Mouse (Mus musculus) kidney, embryonic 14.5 days (tissue): ENCODE data around the gene Mocs3. TPM values are rescaled to one million over a fixed set of nuclear protein-coding genes. Genes with fewer than 3 reads are reported as not detected.
A peak's percentile ranks its signal among the peaks of the same experiment; 100 is the strongest.

Source experiments
- ATAC-seq: fragments of 200-750 bp; cut with Nextera tagmentation; 2 replicates; pipeline ENCODE4 v1.8.0; 2017; ENCODE audit warnings: moderate number of reproducible peaks, mild to moderate bottlenecking, moderate TSS enrichment, moderate library complexity; ENCODE audit not compliant: low FRiP score, low TSS enrichment
- H3K27ac ChIP-seq: fragments of 300-500 bp; sonication (generic); 2 replicates; pipeline ENCODE4 v1.5.1; 2014; ENCODE audit warnings: low read depth, mild to moderate bottlenecking, low read length, moderate library complexity, mixed read lengths
- H3K27me3 ChIP-seq: fragments of 300-500 bp; sonication (generic); 2 replicates; pipeline ENCODE4 v1.6.1; 2014; ENCODE audit warnings: mild to moderate bottlenecking, low read length; ENCODE audit not compliant: control insufficient read depth, insufficient read depth
- H3K36me3 ChIP-seq: fragments of 300-500 bp; sonication (generic); 2 replicates; pipeline ENCODE4 v1.6.1; 2014; ENCODE audit warnings: low read length, mixed read lengths; ENCODE audit not compliant: control insufficient read depth, insufficient read depth
- H3K4me1 ChIP-seq: fragments of 300-500 bp; sonication (generic); 2 replicates; pipeline ENCODE4 v1.6.1; 2014; ENCODE audit warnings: low read length, mixed read lengths; ENCODE audit not compliant: control insufficient read depth, insufficient read depth
- H3K4me2 ChIP-seq: fragments of 300-500 bp; sonication (generic); replicated peaks from 2 replicates; pipeline ENCODE4 v1.6.1; 2014; ENCODE audit warnings: low read depth, mild to moderate bottlenecking, low read length
- H3K4me3 ChIP-seq: fragments of 300-500 bp; sonication (generic); 2 replicates; pipeline ENCODE4 v1.5.1; 2014; ENCODE audit warnings: mild to moderate bottlenecking, low read length
- H3K9ac ChIP-seq: fragments of 300-500 bp; sonication (generic); 2 replicates; pipeline ENCODE4 v1.6.1; 2014; ENCODE audit warnings: low read depth, mild to moderate bottlenecking, low read length, moderate library complexity
- H3K9me3 ChIP-seq: fragments of 300-500 bp; sonication (generic); 2 replicates; pipeline ENCODE4 v1.6.1; 2016; ENCODE audit warnings: low read length; ENCODE audit not compliant: control insufficient read depth
- WGBS: fragments of 180-500 bp; shearing (Covaris S2); extraction: QIAGEN DNeasy Blood & Tissue Kit; methylation state at CpG from one replicate; pipeline ENCODE4 v1.1.7; 2014; 5-methylcytosine and 5-hydroxymethylcytosine counted together
- polyA plus RNA-seq: library from polyadenylated mRNA; unstranded; fragments of >200 nt; fragmentation: Nextera tagmentation; extraction: Ambion mirVana; gene quantifications from 2 replicates; pipeline ENCODE4 v1.2.1, GENCODE M21; 2014

Mocs3 gene
- polyA plus RNA-seq, 1 experiment from 2014 or later: 10.1 TPM

- peak; percentile 22; the same call in 1 of the 2 replicates for ATAC-seq
- WGBS: 7% methylated on average over 6 of the region's 6 CpGs
Measured at GRCm38 (mm10) chr2:168205265-168205664, 25.2 kb upstream of the Mocs3 start.

GRCm38 (mm10) chr2:168205681-168206631, 24.5 kb upstream of the Mocs3 start:
- Histone ChIP-seq H3K4me3 (peak overlapping the region; percentile 99), H3K4me2 (peak overlapping the region; percentile 50), H3K36me3 (peaks cover 44% of the 10 kb centered on the region), H3K9me3 (0 out of 2 replicates have a peak, but pooled peaks cover 3% of the 10 kb centered on the region), H3K9ac (peak overlapping the region; percentile 99), H3K4me1 (peaks cover 12% of the 10 kb centered on the region), H3K27me3 (no peaks in the 10 kb centered on the region), H3K27ac (peak overlapping the region; percentile 97)
- ATAC-seq: peak; percentile 30
- WGBS: under 1% methylated on average over 34 of the region's 49 CpGs

More at GRCm38 (mm10) chr2:168205265-168205664, 25.2 kb upstream of the Mocs3 start:
- Histone ChIP-seq H3K4me2 (peak overlapping the region; percentile 50), H3K27me3 (no peaks in the 10 kb centered on the region), H3K36me3 (peaks cover 42% of the 10 kb centered on the region), H3K4me3 (peak overlapping the region; percentile 99), H3K9me3 (0 out of 2 replicates have a peak, but pooled peaks cover 3% of the 10 kb centered on the region), H3K9ac (peak overlapping the region; percentile 99), H3K27ac (peak overlapping the region; percentile 97), H3K4me1 (peaks cover 17% of the 10 kb centered on the region)

GRCm38 (mm10) chr2:168206725-168207644, 23.4 kb upstream of the Mocs3 start, which contains the start of gene Adnp:
Gene Adnp, minus strand, starts transcription at chr2:168207112.
- Histone ChIP-seq H3K9ac (peak within 1 kb of the TSS; percentile 99), H3K4me2 (peak within 1 kb of the TSS; percentile 50), H3K4me3 (peak within 1 kb of the TSS; percentile 99), H3K4me1 (peaks cover 5% of the 10 kb centered on the region; the same call in 1 of the 2 replicates), H3K27ac (peak within 1 kb of the TSS; percentile 97), H3K9me3 (0 out of 2 replicates have a peak, but pooled peaks cover 3% of the 10 kb centered on the region), H3K36me3 (peaks cover 47% of the 10 kb centered on the region), H3K27me3 (no peaks in the 10 kb centered on the region)
- ATAC-seq: peak; percentile 93
- under 1% methylated on average over 58 of the region's 89 CpGs for WGBS

GRCm38 (mm10) chr2:168207883-168208282, 22.5 kb upstream of the Mocs3 start:
- Histone ChIP-seq H3K27ac (peak overlapping the region; percentile 97), H3K9me3 (0 out of 2 replicates have a peak, but pooled peaks cover 3% of the 10 kb centered on the region), H3K27me3 (no peaks in the 10 kb centered on the region), H3K4me2 (no peak overlapping the region), H3K36me3 (peaks cover 51% of the 10 kb centered on the region), H3K4me3 (no peak overlapping the region), H3K9ac (no peak overlapping the region), H3K4me1 (peaks cover 5% of the 10 kb centered on the region; the same call in 1 of the 2 replicates)
- ATAC-seq: no peak
- WGBS: 94% methylated on average over 3 of the region's 3 CpGs

- Histone ChIP-seq H3K36me3 (peaks cover 88% of the 10 kb centered on the region), H3K4me3 (no peak overlapping the region), H3K4me1 (no peaks in the 10 kb centered on the region), H3K9ac (no peak overlapping the region), H3K27ac (no peak overlapping the region), H3K9me3 (no peaks in the 10 kb centered on the region), H3K27me3 (no peaks in the 10 kb centered on the region), H3K4me2 (no peak overlapping the region)
- no peak for ATAC-seq
- WGBS: 50% methylated on average over 5 of the region's 5 CpGs
Measured at GRCm38 (mm10) chr2:168213788-168214397, 16.5 kb upstream of the Mocs3 start.

GRCm38 (mm10) chr2:168223326-168223725, 7.1 kb upstream of the Mocs3 start:
- WGBS: 86% methylated on average over 6 of the region's 6 CpGs
- H3K9ac ChIP-seq: no peak overlapping the region
- H3K4me1 ChIP-seq: peaks cover under 1% of the 10 kb centered on the region; the same call in 1 of the 2 replicates
- H3K36me3 ChIP-seq: peaks cover 78% of the 10 kb centered on the region
- ATAC-seq: no peak
- no peaks in the 10 kb centered on the region for H3K9me3 ChIP-seq
- H3K27me3 ChIP-seq: no peaks in the 10 kb centered on the region
- no peak overlapping the region for H3K4me2 ChIP-seq
- H3K27ac ChIP-seq: no peak overlapping the region
- H3K4me3 ChIP-seq: no peak overlapping the region

- peak; percentile 18; the same call in 1 of the 2 replicates for ATAC-seq
- WGBS: 21% methylated on average over 41 of the region's 41 CpGs
- H3K27ac ChIP-seq: no peak overlapping the region
Measured at GRCm38 (mm10) chr2:168229116-168230025, 1.1 kb upstream of the Mocs3 start.

More at GRCm38 (mm10) chr2:168229116-168230025, 1.1 kb upstream of the Mocs3 start:
- Histone ChIP-seq H3K9ac (peak overlapping the region; percentile 79), H3K4me3 (peak overlapping the region; percentile 84), H3K9me3 (no peaks in the 10 kb centered on the region), H3K4me1 (peaks cover 19% of the 10 kb centered on the region), H3K36me3 (peaks cover 30% of the 10 kb centered on the region), H3K4me2 (peak overlapping the region; percentile 99), H3K27me3 (no peaks in the 10 kb centered on the region; the same call in 1 of the 2 replicates)
